Mouse (Mus musculus): Measurements from ENCODE around the gene Kcnj15. TPM values are rescaled to one million over a fixed set of nuclear protein-coding genes. Genes with fewer than 3 reads are reported as not detected.

Kcnj15 gene
- polyA plus RNA-seq, 1 experiment from 2014 or later, result 0.16 TPM

GRCm38 (mm10) chr16:95283369-95283768 is 26.0 kb downstream of the Kcnj15 start:
- DNase-seq (ENCODE audit: low spot score, missing footprints) (no peak), ATAC-seq (ENCODE audit: low FRiP score) (no peak)
- Histone ChIP-seq H3K27me3 (ENCODE audit: control insufficient read depth, insufficient read depth, low read length) (no peaks in the 10 kb centered on the region), H3K4me2 (no peak overlapping the region), H3K9ac (ENCODE audit: low read length) (no peak overlapping the region), H3K36me3 (ENCODE audit: control insufficient read depth, insufficient read depth, low read length) (no peaks in the 10 kb centered on the region), H3K4me1 (ENCODE audit: control insufficient read depth, insufficient read depth, low read length) (no peaks in the 10 kb centered on the region), H3K27ac (ENCODE audit: low read depth, low read length) (no peak overlapping the region), H3K4me3 (ENCODE audit: low read depth, low read length) (no peak overlapping the region), H3K9me3 (ENCODE audit: control insufficient read depth, low read length) (no peaks in the 10 kb centered on the region)
- WGBS, result 90% methylated on average over 10 of the region's 10 CpGs

GRCm38 (mm10) chr16:95284085-95284727 is 26.8 kb downstream of the Kcnj15 start:
- WGBS, result 85% methylated on average over 12 of the region's 12 CpGs
- Histone ChIP-seq H3K27me3 (ENCODE audit: control insufficient read depth, insufficient read depth, low read length) (no peaks in the 10 kb centered on the region), H3K4me1 (ENCODE audit: control insufficient read depth, insufficient read depth, low read length) (no peaks in the 10 kb centered on the region), H3K9me3 (ENCODE audit: control insufficient read depth, low read length) (no peaks in the 10 kb centered on the region), H3K4me3 (ENCODE audit: low read depth, low read length) (no peak overlapping the region), H3K9ac (ENCODE audit: low read length) (no peak overlapping the region), H3K36me3 (ENCODE audit: control insufficient read depth, insufficient read depth, low read length) (no peaks in the 10 kb centered on the region), H3K4me2 (no peak overlapping the region), H3K27ac (ENCODE audit: low read depth, low read length) (no peak overlapping the region)
- DNase-seq (ENCODE audit: low spot score, missing footprints), result no peak
- ATAC-seq (ENCODE audit: low FRiP score), result no peak

- H3K9ac ChIP-seq (ENCODE audit: low read length), result no peak overlapping the region
- no peak for ATAC-seq (ENCODE audit: low FRiP score)
Observed at GRCm38 (mm10) chr16:95285043-95285442, 27.7 kb downstream of the Kcnj15 start.

DNA sequence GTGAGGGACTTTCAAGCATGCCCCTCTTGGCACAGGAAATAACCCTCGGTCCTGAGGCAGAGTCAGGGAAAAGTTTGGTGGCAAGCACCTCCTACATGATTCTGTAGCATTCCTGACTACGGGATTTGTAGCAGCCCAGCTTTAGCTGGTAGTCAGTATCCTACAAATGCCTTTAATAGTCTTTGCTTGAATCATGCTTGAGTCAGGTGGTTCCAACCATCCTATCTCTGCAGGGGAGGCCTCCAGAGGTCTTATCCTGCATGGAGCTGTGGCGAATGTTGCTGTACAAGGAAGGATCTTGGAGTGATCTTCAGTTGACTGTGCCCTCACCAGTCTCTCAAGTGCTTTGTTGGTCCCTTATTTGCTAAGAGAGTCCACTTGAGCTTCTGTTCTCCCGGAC is 28.4 kb downstream of the Kcnj15 start:
- H3K27me3 ChIP-seq (ENCODE audit: control insufficient read depth, insufficient read depth, low read length), result no peaks in the 10 kb centered on the region
- WGBS, result 87% methylated on average over 4 of the region's 4 CpGs
- no peak overlapping the region for H3K9ac ChIP-seq (ENCODE audit: low read length)
- ATAC-seq (ENCODE audit: low FRiP score), result no peak
- no peaks in the 10 kb centered on the region for H3K36me3 ChIP-seq (ENCODE audit: control insufficient read depth, insufficient read depth, low read length)
- H3K9me3 ChIP-seq (ENCODE audit: control insufficient read depth, low read length), result no peaks in the 10 kb centered on the region
- no peak overlapping the region for H3K27ac ChIP-seq (ENCODE audit: low read depth, low read length)
- H3K4me1 ChIP-seq (ENCODE audit: control insufficient read depth, insufficient read depth, low read length), result no peaks in the 10 kb centered on the region
- H3K4me2 ChIP-seq, result no peak overlapping the region
- DNase-seq (ENCODE audit: low spot score, missing footprints), result no peak
- H3K4me3 ChIP-seq (ENCODE audit: low read depth, low read length), result no peak overlapping the region

More at GRCm38 (mm10) chr16:95285043-95285442, 27.7 kb downstream of the Kcnj15 start:
- H3K4me1 ChIP-seq (ENCODE audit: control insufficient read depth, insufficient read depth, low read length), result no peaks in the 10 kb centered on the region
- DNase-seq (ENCODE audit: low spot score, missing footprints), result no peak
- no peaks in the 10 kb centered on the region for H3K27me3 ChIP-seq (ENCODE audit: control insufficient read depth, insufficient read depth, low read length)
- 90% methylated on average over 4 of the region's 4 CpGs for WGBS
- H3K9me3 ChIP-seq (ENCODE audit: control insufficient read depth, low read length), result no peaks in the 10 kb centered on the region
- no peaks in the 10 kb centered on the region for H3K36me3 ChIP-seq (ENCODE audit: control insufficient read depth, insufficient read depth, low read length)
- no peak overlapping the region for H3K4me2 ChIP-seq
- H3K27ac ChIP-seq (ENCODE audit: low read depth, low read length), result no peak overlapping the region
- no peak overlapping the region for H3K4me3 ChIP-seq (ENCODE audit: low read depth, low read length)

- Histone ChIP-seq H3K4me2 (no peak overlapping the region), H3K9me3 (ENCODE audit: control insufficient read depth, low read length) (no peaks in the 10 kb centered on the region), H3K36me3 (ENCODE audit: control insufficient read depth, insufficient read depth, low read length) (no peaks in the 10 kb centered on the region), H3K27me3 (ENCODE audit: control insufficient read depth, insufficient read depth, low read length) (no peaks in the 10 kb centered on the region), H3K27ac (ENCODE audit: low read depth, low read length) (no peak overlapping the region), H3K4me1 (ENCODE audit: control insufficient read depth, insufficient read depth, low read length) (no peaks in the 10 kb centered on the region), H3K9ac (ENCODE audit: low read length) (no peak overlapping the region), H3K4me3 (ENCODE audit: low read depth, low read length) (no peak overlapping the region)
- DNase-seq (ENCODE audit: low spot score, missing footprints) (no peak), ATAC-seq (ENCODE audit: low FRiP score) (no peak)
- 70% methylated on average over 2 of the region's 2 CpGs for WGBS
Observed at GRCm38 (mm10) chr16:95287656-95288055, 30.3 kb downstream of the Kcnj15 start.

- Histone ChIP-seq H3K4me1 (ENCODE audit: control insufficient read depth, insufficient read depth, low read length) (no peaks in the 10 kb centered on the region), H3K27ac (ENCODE audit: low read depth, low read length) (no peak overlapping the region), H3K9me3 (ENCODE audit: control insufficient read depth, low read length) (no peaks in the 10 kb centered on the region), H3K4me3 (ENCODE audit: low read depth, low read length) (no peak overlapping the region), H3K36me3 (ENCODE audit: control insufficient read depth, insufficient read depth, low read length) (no peaks in the 10 kb centered on the region), H3K9ac (ENCODE audit: low read length) (no peak overlapping the region), H3K27me3 (ENCODE audit: control insufficient read depth, insufficient read depth, low read length) (no peaks in the 10 kb centered on the region), H3K4me2 (no peak overlapping the region)
- WGBS, result 85% methylated on average over 3 of the region's 3 CpGs
- no peak for ATAC-seq (ENCODE audit: low FRiP score)
- no peak for DNase-seq (ENCODE audit: low spot score, missing footprints)
Observed at GRCm38 (mm10) chr16:95289375-95289774, 32.0 kb downstream of the Kcnj15 start.

DNA sequence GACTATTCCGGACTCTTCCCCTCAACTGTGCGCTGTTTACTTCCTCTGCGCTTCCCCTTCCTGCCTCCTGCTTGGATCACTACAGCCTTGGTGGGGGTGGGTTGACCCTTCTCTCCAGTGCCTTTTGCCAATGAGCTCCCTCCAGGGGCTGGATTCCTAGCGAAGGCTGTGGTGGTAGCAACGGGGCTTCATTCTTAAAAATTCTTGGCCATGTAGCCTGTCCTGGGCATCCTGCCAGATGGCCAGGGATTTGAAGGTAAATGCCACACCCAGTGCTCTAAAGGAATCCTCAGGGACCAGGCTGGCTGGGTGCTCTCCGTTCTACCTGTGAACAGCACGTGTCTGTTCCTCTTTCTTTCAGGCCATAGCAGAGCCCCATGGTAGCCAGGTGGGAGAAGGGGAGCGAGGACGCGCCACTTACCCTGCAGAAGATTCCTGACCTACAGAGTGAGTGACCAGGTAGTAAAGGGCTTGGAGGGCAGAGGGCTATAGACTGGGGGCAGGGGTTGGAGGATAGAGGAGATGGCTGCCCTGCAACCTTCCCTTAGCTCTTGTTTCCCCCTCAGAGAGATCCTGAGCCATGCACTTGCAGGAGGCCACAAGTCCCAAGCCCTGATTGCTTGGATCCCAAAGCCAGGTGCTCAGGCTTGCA is 34.2 kb downstream of the Kcnj15 start:
- H3K9me3 ChIP-seq (ENCODE audit: control insufficient read depth, low read length), result no peaks in the 10 kb centered on the region
- H3K9ac ChIP-seq (ENCODE audit: low read length), result no peak overlapping the region
- H3K4me3 ChIP-seq (ENCODE audit: low read depth, low read length), result no peak overlapping the region
- WGBS, result 83% methylated on average over 10 of the region's 10 CpGs
- H3K36me3 ChIP-seq (ENCODE audit: control insufficient read depth, insufficient read depth, low read length), result no peaks in the 10 kb centered on the region
- H3K27me3 ChIP-seq (ENCODE audit: control insufficient read depth, insufficient read depth, low read length), result no peaks in the 10 kb centered on the region
- DNase-seq (ENCODE audit: low spot score, missing footprints) (no peak), ATAC-seq (ENCODE audit: low FRiP score) (no peak)
- no peaks in the 10 kb centered on the region for H3K4me1 ChIP-seq (ENCODE audit: control insufficient read depth, insufficient read depth, low read length)
- no peak overlapping the region for H3K4me2 ChIP-seq
- no peak overlapping the region for H3K27ac ChIP-seq (ENCODE audit: low read depth, low read length)

DNA sequence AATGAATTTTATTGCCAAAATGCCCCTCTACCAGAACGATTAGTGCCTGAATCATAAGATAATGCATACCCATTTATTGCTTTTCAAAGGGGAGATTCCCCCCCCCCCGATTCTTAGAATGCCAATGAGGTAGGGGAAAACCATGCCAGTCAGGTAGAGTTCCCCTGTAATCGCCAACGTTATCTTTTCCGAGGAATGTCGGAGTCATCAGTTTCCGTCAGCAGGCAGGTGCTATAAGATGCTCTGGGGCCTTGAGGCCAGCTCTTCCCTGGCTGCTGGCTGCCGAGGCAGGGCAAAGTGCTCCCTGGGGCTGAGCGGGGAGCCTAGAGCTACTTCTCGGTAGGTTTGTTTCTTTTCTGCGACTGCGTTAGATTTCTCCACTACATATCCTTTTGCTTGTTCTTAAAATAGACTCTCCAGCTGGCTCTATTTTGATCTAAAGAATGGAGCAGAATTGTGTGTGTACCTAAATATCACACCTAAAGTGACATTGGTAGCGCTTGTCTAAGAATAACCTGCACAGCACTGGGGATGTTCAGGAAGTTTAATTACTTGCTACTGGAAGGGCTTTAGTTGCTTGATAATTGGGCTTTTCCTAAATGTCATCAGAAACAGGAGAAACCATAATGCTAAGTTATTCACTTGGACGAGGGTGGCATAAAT is 35.6 kb downstream of the Kcnj15 start:
- Histone ChIP-seq H3K4me2 (no peak overlapping the region), H3K27me3 (ENCODE audit: control insufficient read depth, insufficient read depth, low read length) (no peaks in the 10 kb centered on the region), H3K36me3 (ENCODE audit: control insufficient read depth, insufficient read depth, low read length) (no peaks in the 10 kb centered on the region), H3K4me1 (ENCODE audit: control insufficient read depth, insufficient read depth, low read length) (no peaks in the 10 kb centered on the region), H3K4me3 (ENCODE audit: low read depth, low read length) (no peak overlapping the region), H3K27ac (ENCODE audit: low read depth, low read length) (no peak overlapping the region), H3K9ac (ENCODE audit: low read length) (no peak overlapping the region), H3K9me3 (ENCODE audit: control insufficient read depth, low read length) (no peaks in the 10 kb centered on the region)
- no peak for DNase-seq (ENCODE audit: low spot score, missing footprints)
- no peak for ATAC-seq (ENCODE audit: low FRiP score)
- WGBS, result 87% methylated on average over 14 of the region's 14 CpGs

DNA sequence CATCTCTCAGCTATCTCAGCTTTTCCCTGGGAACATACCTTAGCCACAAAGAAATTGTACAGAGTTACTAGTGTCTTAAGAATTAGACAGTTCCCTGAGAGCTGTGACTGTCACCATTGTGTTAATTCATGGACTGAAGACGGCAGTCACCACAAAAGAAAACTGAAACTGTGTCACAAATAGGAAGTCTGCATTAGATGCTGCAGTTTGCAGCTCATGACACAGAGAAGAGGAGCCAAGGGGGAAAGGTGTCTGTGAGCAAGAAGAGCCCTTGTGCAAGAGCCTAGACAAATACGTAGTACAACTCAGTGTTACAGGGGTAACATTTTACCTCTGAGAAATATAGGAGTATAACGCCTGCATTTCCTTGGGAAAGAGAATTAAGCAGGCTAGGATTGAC is 40.3 kb downstream of the Kcnj15 start:
- Histone ChIP-seq H3K4me3 (ENCODE audit: low read depth, low read length) (no peak overlapping the region), H3K9me3 (ENCODE audit: control insufficient read depth, low read length) (no peaks in the 10 kb centered on the region), H3K36me3 (ENCODE audit: control insufficient read depth, insufficient read depth, low read length) (no peaks in the 10 kb centered on the region), H3K4me2 (no peak overlapping the region), H3K27me3 (ENCODE audit: control insufficient read depth, insufficient read depth, low read length) (no peaks in the 10 kb centered on the region), H3K9ac (ENCODE audit: low read length) (no peak overlapping the region), H3K27ac (ENCODE audit: low read depth, low read length) (no peak overlapping the region), H3K4me1 (ENCODE audit: control insufficient read depth, insufficient read depth, low read length) (no peaks in the 10 kb centered on the region)
- ATAC-seq (ENCODE audit: low FRiP score), result no peak
- WGBS, result 86% methylated on average over 3 of the region's 3 CpGs
- DNase-seq (ENCODE audit: low spot score, missing footprints), result no peak

All from midbrain, embryonic 11.5 days (tissue).